Mouse (Mus musculus) left cerebral cortex, adult 18-20 months (tissue): ENCODE measurements around the gene Trim13. TPM values are rescaled to one million over a fixed set of nuclear protein-coding genes. Genes with fewer than 3 reads are reported as not detected.
"Not testable (repeated sequence)": the region's sequence is repeated elsewhere in the genome, so short reads cannot be mapped to it uniquely, and the experiment has no call there.

Source experiments
- DNase-seq, 2 experiments: peaks; one replicate each; pipeline ENCODE4 v3.0.0; 2021 to 2022; ENCODE audit warnings: low spot score in 2 of 2, mixed read lengths in 1 of 2
- long read RNA-seq, 2 experiments: library from polyadenylated mRNA; stranded (forward); transcript quantifications; one replicate each; pipeline ENCODE4 v2.0.0; 2021
- total RNA-seq, 2 experiments: library from RNA; stranded (reverse); gene quantifications; 2 replicates each; pipeline ENCODE4 v1.2.3; 2021

Gene Trim13
- 10 to 100 TPM in 1 of 2 experiments, 1 to 10 TPM in 1; 9.4 to 11.5 TPM for total RNA-seq
- long read RNA-seq, experiment 1, partial matches to known transcripts, result 3 of 7 reads
- long read RNA-seq, experiment 1, other reads (novel, unspliced or antisense), result 1 of 7 reads
- long read RNA-seq, experiment 2, partial matches to known transcripts, result 5 of 8 reads
- long read RNA-seq, experiment 2, other reads (novel, unspliced or antisense), result 0 of 8 reads

- no peak for DNase-seq
Measured at GRCm38 (mm10) chr14:61597968-61598367, at the start of gene Trim13. Gene Trim13 (plus strand): TSS chr14:61598247.

GRCm38 (mm10) chr14:61548614-61549013 is 49.4 kb upstream of the Trim13 start:
- DNase-seq, result no peak

GRCm38 (mm10) chr14:61555931-61556288 is 42.1 kb upstream of the Trim13 start:
- no peak for DNase-seq

- DNase-seq, result peak; percentile 96 to 97
Measured at GRCm38 (mm10) chr14:61556289-61557147, 41.5 kb upstream of the Trim13 start, which contains the start of gene Spryd7. Gene Spryd7 (minus strand): TSS chr14:61556886.

GRCm38 (mm10) chr14:61558901-61559300 is 39.1 kb upstream of the Trim13 start:
- DNase-seq, result no peak

GRCm38 (mm10) chr14:61559856-61560255 is 38.2 kb upstream of the Trim13 start:
- DNase-seq, result no peak

- not testable (repeated sequence) for DNase-seq
Measured at GRCm38 (mm10) chr14:61566211-61566610, 31.8 kb upstream of the Trim13 start.

- DNase-seq, result no peak
Measured at GRCm38 (mm10) chr14:61569344-61569743, 28.7 kb upstream of the Trim13 start.

GRCm38 (mm10) chr14:61571366-61571765 is 26.7 kb upstream of the Trim13 start:
- peak; percentile 92 to 95 for DNase-seq

- no peak for DNase-seq
Measured at GRCm38 (mm10) chr14:61572131-61572530, 25.9 kb upstream of the Trim13 start.

- no peak for DNase-seq
Measured at GRCm38 (mm10) chr14:61575066-61575465, 23.0 kb upstream of the Trim13 start.

- DNase-seq, result no peak
Measured at GRCm38 (mm10) chr14:61575941-61576340, 22.1 kb upstream of the Trim13 start.

GRCm38 (mm10) chr14:61589288-61590065 is 8.6 kb upstream of the Trim13 start:
- no peak for DNase-seq

- DNase-seq, result no peak
Measured at GRCm38 (mm10) chr14:61596719-61597426, 1.2 kb upstream of the Trim13 start.

- DNase-seq, result peak; percentile 87 to 91
Measured at GRCm38 (mm10) chr14:61599057-61599806, 1.2 kb downstream of the Trim13 start.

- DNase-seq, result no peak
Measured at GRCm38 (mm10) chr14:61601348-61601747, 3.3 kb downstream of the Trim13 start.

GRCm38 (mm10) chr14:61603069-61603755 is 5.2 kb downstream of the Trim13 start:
- no peak for DNase-seq

- DNase-seq, result no peak
Measured at GRCm38 (mm10) chr14:61604081-61604480, 6.0 kb downstream of the Trim13 start.

GRCm38 (mm10) chr14:61606088-61606487 is 8.0 kb downstream of the Trim13 start:
- DNase-seq, result not testable (repeated sequence)

GRCm38 (mm10) chr14:61607157-61607556 is 9.1 kb downstream of the Trim13 start, which contains the start of gene Kcnrg:
Gene Kcnrg (plus strand): TSS chr14:61607457.
- no peak for DNase-seq
